Comparison of ENCODE assay signal across 10 mouse cellular contexts in genomic region chr11:88276534-88277308, GRCm38 (mm10). TPM values are rescaled to one million over a fixed set of nuclear protein-coding genes. Genes with fewer than 3 reads are reported as not detected.
A peak's percentile ranks its signal among the peaks of the same experiment; 100 is the strongest.
DNase-seq lines count a peak whose midpoint lies in the region; ATAC-seq lines count a peak whose summit lies in the region.
"Had no signal": no experiment of that assay in that cellular context is flagged by ENCODE, and none has a peak within 500 bp of the region (broad histone marks: within the 10 kb centered on the region; RNA-seq: fewer than 3 reads in every experiment).

No protein-coding gene starts in this region.

- H3K27ac ChIP-seq in forebrain, embryonic 13.5 days: peak overlapping the region; percentile 85
- H3K27ac ChIP-seq in neural tube, embryonic 12.5 days: peak overlapping the region; percentile 88

- DNase-seq in gastrocnemius, postnatal 25 days: peak; percentile 26
- no peak for DNase-seq in gastrocnemius, postnatal 4 days (ENCODE audit: low spot score in 2 of 2)
- peak; percentile 62 for DNase-seq in adrenal gland, postnatal 25 days
- peak; percentile 47 for DNase-seq in layer of hippocampus, adult 11-12 months (ENCODE audit: low spot score)
- DNase-seq in urinary bladder, postnatal 4 days (ENCODE audit: low spot score in 2 of 2): no peak
- DNase-seq in yolk sac, embryonic 10.5 days (ENCODE audit: low spot score): no peak

- H3K36me3 ChIP-seq in forebrain, embryonic 13.5 days (ENCODE audit: poor library complexity, severe bottlenecking): no peaks in the 10 kb centered on the region
- H3K36me3 ChIP-seq in neural tube, embryonic 12.5 days: no peaks in the 10 kb centered on the region

- H3K4me1 ChIP-seq in forebrain, embryonic 13.5 days: peaks cover 68% of the 10 kb centered on the region
- H3K4me1 ChIP-seq in neural tube, embryonic 12.5 days: peaks cover 75% of the 10 kb centered on the region

- no peaks in the 10 kb centered on the region for H3K9me3 ChIP-seq in forebrain, embryonic 13.5 days (replicated peaks)
- H3K9me3 ChIP-seq in neural tube, embryonic 12.5 days: no peaks in the 10 kb centered on the region

- H3K27me3 ChIP-seq in forebrain, embryonic 13.5 days: no peaks in the 10 kb centered on the region
- no peaks in the 10 kb centered on the region for H3K27me3 ChIP-seq in neural tube, embryonic 12.5 days (replicated peaks)
- H3K27me3 ChIP-seq: CH12.LX had no signal

- H3K4me3 ChIP-seq in forebrain, embryonic 13.5 days: no peak overlapping the region
- H3K4me3 ChIP-seq in neural tube, embryonic 12.5 days: no peak overlapping the region

- H3K9ac ChIP-seq in forebrain, embryonic 13.5 days: no peak overlapping the region; the same call in 1 of the 2 replicates
- H3K9ac ChIP-seq in neural tube, embryonic 12.5 days: no peak overlapping the region

- peak; percentile 60 for ATAC-seq in forebrain, embryonic 13.5 days
- no peak for ATAC-seq in neural tube, embryonic 12.5 days (ENCODE audit: low FRiP score, low read depth)

- 11% methylated on average over 19 of the region's 19 CpGs for WGBS in forebrain, embryonic 13.5 days
- WGBS in neural tube, embryonic 12.5 days: 15% methylated on average over 19 of the region's 19 CpGs

- 0 out of 2 replicates have a peak overlapping the region, but pooled peaks have one; percentile 1 for H3K4me2 ChIP-seq in forebrain, embryonic 13.5 days
- H3K4me2 ChIP-seq in neural tube, embryonic 12.5 days (replicated peaks): no peak overlapping the region; the same call in 1 of the 2 replicates

RNA-seq across cellular contexts. Expression of gene Ccdc182, which starts 17.1 kb away (rescaled TPM):
- not detected for total RNA-seq in gastrocnemius, postnatal 25 days (2021)
- not detected for total RNA-seq in gastrocnemius, postnatal 4 days (2021)
- not detected in 2 replicates for total RNA-seq in adrenal gland, postnatal 25 days (2021)
- polyA plus RNA-seq in forebrain, embryonic 13.5 days (2015; fragmentation: Nextera tagmentation; extraction: Ambion mirVana): 0.32 and 0.39 TPM in 2 replicates
- 11.4 and 14.5 TPM in 2 replicates for polyA plus RNA-seq in neural tube, embryonic 12.5 days (2016; fragmentation: Nextera tagmentation; extraction: Ambion mirVana)
- total RNA-seq: CH12.LX; left cerebral cortex, postnatal 10 days had no signal

Comparison
In these comparisons a context has a peak if more than half of its experiments do, and no peak if none do; other contexts are left out.
1. DNase-seq: peak in gastrocnemius, postnatal 25 days (single experiment), adrenal gland, postnatal 25 days (single experiment) and layer of hippocampus, adult 11-12 months (single experiment); none in gastrocnemius, postnatal 4 days (0 of 2), urinary bladder, postnatal 4 days (0 of 2) and yolk sac, embryonic 10.5 days (single experiment).